Mouse (Mus musculus): Measurements from ENCODE around the gene Bmp8a.
"Not testable (repeated sequence)": the region's sequence is repeated elsewhere in the genome, so short reads cannot be mapped to it uniquely, and the experiment has no call there.

Gene Bmp8a

GRCm38 (mm10) chr4:123342642-123343470 lies at the start of gene Bmp8a:
Gene Bmp8a (minus strand): TSS chr4:123343252.
- CTCF ChIA-PET: no interaction called here

- CTCF ChIA-PET: no interaction called here
Measured at GRCm38 (mm10) chr4:123392187-123392586, 49.1 kb upstream of the Bmp8a start.

- CTCF ChIA-PET: no interaction called here
Measured at GRCm38 (mm10) chr4:123385028-123385427, 42.0 kb upstream of the Bmp8a start.

- CTCF ChIA-PET: interaction anchor here (0.7 kb wide), 1 partner anchor 18 kb away, joined by 3 read pairs; no protein-coding TSS in a partner anchor
Measured at GRCm38 (mm10) chr4:123383173-123383572, 40.1 kb upstream of the Bmp8a start.

GRCm38 (mm10) chr4:123382051-123382450 lies 39.0 kb upstream of the Bmp8a start:
- CTCF ChIA-PET: interaction anchor here (0.6 kb wide), 1 partner anchor 1378 kb away, joined by 4 read pairs; no protein-coding TSS in a partner anchor

- CTCF ChIA-PET: interaction anchor here (0.6 kb wide), 1 partner anchor 1378 kb away, joined by 4 read pairs; no protein-coding TSS in a partner anchor
Measured at GRCm38 (mm10) chr4:123381598-123381997, 38.5 kb upstream of the Bmp8a start.

DNA sequence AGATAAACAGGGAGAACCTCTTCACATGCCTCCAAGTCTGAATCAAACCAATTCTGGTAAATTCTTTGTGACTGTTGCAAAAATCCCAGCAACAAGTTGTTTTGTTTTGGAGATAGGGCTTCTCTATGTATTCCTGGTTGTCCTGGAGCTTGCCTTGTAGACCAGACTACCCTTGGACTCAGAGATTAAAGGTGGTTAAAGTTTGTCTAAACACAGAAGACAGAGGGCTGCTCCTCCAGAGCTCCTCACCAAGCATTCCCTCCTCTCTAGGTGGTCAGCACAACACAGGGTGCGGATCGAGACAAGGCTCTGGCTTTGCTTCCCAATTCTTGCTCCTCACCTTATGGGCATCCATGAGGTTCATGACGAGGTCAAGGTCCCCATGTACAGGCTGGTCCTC lies 33.0 kb upstream of the Bmp8a start:
- CTCF ChIA-PET: no interaction called here

DNA sequence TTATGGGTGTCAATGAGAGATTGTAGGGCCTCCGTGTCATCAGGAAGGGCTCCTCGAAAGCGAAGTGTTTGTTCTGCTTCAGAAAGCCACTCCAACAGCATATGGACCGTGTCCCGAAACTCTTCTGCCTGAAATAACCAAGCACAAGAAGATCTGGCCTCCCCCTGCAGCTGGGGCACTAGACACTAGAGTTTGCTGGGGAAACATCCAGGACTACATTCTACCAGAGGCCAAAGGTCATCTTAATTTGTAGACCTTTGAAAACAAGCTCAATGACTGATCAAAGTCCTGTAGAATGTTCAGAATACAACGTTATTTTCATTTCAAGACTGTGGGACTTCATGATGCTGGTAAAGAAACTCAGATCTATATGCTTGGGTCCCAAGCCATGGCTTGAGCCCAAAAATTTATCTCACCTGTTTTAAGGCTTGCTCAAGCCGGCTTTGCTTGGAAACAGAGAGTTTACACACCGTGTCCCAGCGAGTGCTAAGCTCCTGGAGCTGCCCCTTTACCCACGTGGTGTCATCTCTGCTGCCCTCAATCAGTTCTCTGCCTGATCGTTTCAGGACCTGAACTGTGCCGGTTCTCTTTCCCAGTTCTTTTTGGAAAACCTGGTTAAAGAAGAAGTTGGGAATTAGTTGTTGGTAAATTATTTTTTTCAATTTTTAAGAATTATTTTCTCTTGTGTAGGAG lies 31.4 kb upstream of the Bmp8a start:
- CTCF ChIA-PET: no interaction called here

DNA sequence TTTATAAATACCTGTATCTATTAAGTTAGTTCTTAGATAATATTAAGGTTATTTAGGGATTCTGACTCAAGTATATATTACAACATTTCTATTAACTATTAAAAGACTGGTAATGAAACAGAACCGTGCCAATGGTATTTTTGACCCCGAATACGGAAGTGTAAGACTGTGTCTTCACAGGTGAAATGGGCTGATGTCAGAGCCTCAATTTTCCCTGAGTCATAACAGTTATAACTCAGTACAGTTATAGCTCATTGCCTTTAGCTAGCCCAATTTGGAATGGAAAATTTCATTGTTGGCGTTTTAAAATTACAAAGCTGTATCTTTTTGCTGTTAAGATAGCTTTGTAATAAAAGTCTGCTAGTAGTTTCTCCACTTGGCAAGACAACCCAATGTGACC lies 20.5 kb upstream of the Bmp8a start:
- CTCF ChIA-PET: no interaction called here

DNA sequence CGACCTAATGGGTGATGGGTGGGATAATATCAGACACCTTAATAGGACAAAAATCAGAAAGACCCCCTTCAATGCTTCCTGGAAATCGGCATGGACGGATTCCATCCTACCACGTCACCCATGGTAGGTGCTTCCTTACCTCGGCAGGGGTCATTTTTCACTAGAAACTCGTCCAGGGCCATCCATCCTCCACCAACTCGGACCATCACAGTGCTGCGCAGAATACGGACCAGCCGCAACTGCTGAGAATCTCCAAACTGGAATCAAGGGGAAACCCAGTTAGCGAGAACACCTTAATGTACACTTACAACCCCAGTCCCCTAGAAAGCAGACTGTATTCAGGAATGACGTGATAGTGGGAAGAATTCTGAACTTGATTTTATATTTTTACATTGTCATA lies 17.7 kb upstream of the Bmp8a start:
- CTCF ChIA-PET: no interaction called here

GRCm38 (mm10) chr4:123358613-123359012 lies 15.6 kb upstream of the Bmp8a start:
- CTCF ChIA-PET: interaction anchor here (0.6 to 0.7 kb wide), 2 partner anchors 68 to 73 kb away, joined by 4 read pairs; no protein-coding TSS in a partner anchor

- CTCF ChIA-PET: no interaction called here
Measured at GRCm38 (mm10) chr4:123355941-123356340, 12.9 kb upstream of the Bmp8a start.

GRCm38 (mm10) chr4:123353271-123353877 lies 10.3 kb upstream of the Bmp8a start:
- CTCF ChIA-PET: interaction anchor here (0.5 kb wide), 1 partner anchor 464 kb away, joined by 7 read pairs; no protein-coding TSS in a partner anchor

DNA sequence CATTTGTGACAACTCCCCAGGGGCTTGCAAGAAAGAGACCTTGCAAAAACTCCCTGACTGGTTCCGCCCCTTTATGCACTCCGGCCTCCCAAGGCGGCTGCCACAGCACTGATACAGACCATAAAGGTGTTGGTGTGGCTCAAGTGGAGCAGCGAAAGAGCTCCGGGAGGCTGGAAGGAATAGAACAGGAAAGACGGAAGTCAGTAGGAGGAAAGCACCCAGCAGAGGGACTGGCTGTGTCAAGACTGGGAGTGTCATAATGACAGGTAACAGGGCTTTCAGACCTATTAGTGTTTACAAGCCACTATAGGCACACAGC lies 378 bp upstream of the Bmp8a start:
- CTCF ChIA-PET: no interaction called here

DNA sequence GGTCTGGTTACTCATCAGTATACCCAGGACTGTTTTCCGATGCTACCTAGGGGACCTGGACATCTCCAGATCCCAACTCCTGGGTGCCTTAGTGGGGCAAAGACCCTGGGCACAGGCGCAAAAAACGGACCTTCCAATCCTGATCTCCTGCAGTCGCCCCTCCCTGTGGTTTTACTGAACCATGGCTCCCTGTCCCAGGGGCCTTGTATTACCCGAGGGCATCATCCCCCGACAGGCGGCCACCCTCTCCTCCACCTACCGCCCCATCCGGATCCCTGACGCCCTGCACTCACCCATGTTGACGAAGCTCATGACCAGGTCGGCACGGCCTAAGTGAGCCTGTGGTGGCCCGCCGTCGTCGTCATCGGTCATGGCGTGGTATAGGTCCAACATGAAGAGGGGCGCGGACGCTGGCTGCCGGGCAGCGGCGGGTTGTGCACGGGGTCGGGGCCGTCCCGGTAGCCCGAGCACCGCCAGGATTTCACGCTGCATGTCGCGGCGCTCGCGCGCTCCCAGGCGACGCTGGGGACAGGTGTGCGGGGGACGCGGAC lies 886 bp downstream of the Bmp8a start:
- CTCF ChIA-PET: no interaction called here

DNA sequence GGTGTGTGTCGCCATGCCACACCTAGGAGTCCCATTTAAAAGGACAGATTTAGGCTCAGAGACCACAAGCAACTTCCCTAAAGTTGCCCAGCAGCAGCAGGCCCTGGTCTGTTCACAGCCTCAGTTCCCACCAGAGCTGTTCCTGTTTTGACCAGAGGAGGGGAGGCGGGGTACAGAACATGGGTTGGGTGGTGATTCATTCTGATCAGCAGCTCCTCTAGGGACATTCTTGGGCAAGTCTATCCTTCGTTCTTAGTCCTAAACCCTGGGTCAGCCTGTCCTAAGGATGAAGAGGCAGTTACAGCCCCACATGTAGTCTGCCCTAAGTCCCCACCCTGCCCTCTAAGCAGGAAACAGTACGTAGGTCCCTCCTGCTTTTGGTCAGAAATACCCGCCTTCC lies 2.8 kb downstream of the Bmp8a start:
- CTCF ChIA-PET: no interaction called here

DNA sequence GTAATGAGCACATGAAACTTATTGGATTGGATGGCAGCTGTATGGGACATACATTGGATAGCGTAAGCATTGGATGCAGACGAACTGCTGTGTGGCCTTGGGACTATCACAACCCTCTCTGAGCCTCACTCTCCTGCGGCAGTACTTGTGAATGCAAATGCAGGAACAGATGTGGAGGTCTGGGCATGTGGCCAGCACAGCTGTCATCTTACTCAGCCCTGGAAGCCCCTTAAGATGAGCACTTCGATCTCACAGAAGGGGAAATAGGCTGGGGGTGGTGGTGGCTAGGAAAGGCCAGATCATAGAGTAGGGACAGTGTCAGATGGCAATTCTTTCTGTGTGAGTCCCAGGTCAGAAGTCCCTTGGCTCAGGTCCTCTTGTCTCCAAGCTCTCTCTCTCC lies 5.4 kb downstream of the Bmp8a start:
- CTCF ChIA-PET: no interaction called here

DNA sequence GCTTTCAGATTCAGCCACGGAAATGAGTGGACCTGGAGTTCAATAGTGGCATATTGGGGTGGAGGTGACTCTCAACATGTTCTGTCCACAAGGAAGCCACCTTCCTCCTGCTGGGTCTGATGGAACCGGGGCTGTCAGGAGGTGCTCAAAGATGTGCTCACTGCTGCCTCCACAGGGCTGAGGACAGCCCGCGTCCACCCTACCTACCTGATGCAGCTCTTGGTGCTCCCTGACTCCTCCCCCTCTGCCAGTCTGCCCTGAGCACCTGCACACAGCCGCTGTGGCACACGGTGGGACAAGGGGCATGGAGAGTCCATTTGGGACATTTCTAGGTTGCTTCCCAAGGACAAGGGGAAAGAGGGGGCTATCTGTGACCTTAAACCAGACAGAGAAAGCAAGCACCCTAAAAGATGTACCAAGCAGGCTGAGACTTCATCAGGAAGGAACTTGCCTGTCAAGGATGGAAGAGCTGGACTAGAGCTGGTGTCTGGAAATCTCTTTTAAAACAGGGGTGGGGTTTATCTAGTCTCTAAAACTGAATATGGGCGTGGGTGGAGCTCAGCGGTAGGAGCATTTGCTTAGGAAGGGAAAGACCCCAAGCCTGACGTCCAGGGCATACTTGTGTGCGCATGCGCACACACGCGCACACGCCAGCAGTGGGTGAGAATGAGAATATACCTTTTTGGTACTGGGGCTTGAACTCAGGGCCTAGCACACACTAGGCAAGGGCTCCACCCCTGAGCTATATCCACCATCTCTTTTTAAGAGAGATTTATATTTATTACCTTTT lies 7.1 kb downstream of the Bmp8a start:
- CTCF ChIA-PET: interaction anchor here (0.6 kb wide), 1 partner anchor 902 kb away, joined by 3 read pairs; no protein-coding TSS in a partner anchor

DNA sequence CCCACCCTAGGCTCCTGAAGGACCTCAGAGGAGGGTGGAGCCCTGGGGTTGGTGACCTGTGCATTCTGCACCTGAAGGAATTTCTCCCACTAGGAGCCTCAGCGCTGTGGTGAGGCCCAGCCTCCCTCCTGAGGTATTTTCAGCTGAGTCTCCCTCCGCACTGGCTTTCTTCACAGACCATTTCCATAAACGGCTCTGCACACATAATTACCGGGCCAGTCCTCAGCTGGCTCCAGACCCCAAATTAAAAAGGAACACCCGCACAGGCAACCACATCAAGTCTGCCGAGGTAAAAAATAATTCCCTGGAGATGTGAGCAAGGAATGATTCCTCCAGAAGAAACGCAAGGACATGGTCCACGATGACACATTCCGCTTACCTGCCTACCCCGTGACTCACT lies 7.8 kb downstream of the Bmp8a start:
- CTCF ChIA-PET: not testable (repeated sequence)

DNA sequence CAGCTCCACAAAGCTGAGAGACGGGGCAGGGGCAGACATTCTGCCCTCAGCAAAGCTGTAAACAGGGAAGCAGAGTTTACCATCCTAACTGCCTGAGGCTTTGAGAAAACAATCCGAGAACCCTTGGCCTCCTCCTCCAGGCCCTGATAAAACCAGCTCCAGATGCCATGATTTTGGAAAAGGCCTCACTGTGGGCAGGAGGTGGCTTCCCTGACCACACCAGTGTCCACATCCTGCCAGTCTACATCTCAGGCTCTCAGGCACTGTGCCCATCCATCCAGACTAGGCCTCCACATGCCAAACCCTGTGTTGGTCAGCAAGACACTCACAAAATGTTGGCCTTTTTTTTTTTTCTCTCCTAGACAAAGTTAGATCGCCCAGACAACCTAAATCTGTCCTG lies 8.9 kb downstream of the Bmp8a start:
- CTCF ChIA-PET: no interaction called here

DNA sequence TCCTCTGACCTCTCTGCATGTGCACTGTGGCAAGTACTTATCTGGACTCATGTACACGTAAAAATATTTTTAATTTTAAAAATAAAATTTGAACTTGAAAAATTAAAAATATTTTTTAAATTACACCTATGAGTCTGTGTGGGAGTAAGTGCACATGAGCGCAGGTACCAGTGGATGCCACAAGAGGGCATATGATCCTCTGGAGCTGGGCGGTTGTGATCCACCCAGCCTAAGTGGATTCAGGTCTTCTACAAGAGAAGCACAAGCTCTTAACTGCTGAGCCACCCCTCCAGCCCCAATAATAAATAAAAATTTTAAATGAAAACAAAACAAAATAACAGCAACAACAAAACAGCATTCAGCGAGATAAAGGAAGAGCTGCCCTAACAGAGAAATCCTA lies 9.9 kb downstream of the Bmp8a start:
- CTCF ChIA-PET: no interaction called here

DNA sequence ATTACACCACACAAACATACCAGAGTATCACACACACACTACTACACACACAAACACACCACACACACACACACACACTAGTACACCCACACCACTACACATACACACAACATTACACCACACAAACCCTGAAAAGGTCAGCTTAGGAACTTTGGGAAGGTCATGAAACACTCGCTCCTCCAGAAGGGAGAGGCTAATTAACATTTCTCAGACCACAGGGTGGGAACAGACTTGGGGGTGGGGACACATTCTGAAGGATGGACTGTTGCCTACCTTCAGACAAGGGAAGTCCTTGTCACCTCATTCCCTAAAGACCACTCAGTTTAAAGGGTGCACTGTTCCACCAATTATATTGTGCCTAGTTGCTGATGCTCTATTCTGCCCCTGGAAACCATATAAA lies 11.1 kb downstream of the Bmp8a start:
- CTCF ChIA-PET: interaction anchor here (0.6 kb wide), 1 partner anchor 13 kb away, joined by 7 read pairs; no protein-coding TSS in a partner anchor

Measured in spleen, embryonic (tissue).